Mouse (Mus musculus) ES-E14 (cell line): ENCODE results near the gene Galp. TPM values are rescaled to one million over a fixed set of nuclear protein-coding genes. Genes with fewer than 3 reads are reported as not detected.

ENCODE experiments used
- DNase-seq: peaks from one replicate; pipeline ENCODE4 v3.0.0-alpha.2; 2013; ENCODE audit warnings: low read depth, low spot score
- H3K27ac ChIP-seq: 2 replicates; pipeline ENCODE4 v1.5.1; 2012; ENCODE audit warnings: low read depth, mild to moderate bottlenecking, low read length, moderate library complexity, mixed read lengths; ENCODE audit not compliant: poor library complexity, insufficient read depth, severe bottlenecking
- H3K36me3 ChIP-seq: 2 replicates; pipeline ENCODE4 v1.6.1; 2012; ENCODE audit warnings: mild to moderate bottlenecking, low read length, moderate library complexity, mixed read lengths; ENCODE audit not compliant: control insufficient read depth, poor library complexity, insufficient read depth, severe bottlenecking
- H3K4me1 ChIP-seq, 2 experiments: fragments of 150-350 bp in 1 of 2; sonication (generic) in 1 of 2; 2 replicates each; pipeline ENCODE4 v1.6.1; 2012; ENCODE audit warnings: low read length in 2 of 2, mild to moderate bottlenecking in 1 of 2, mixed read lengths in 1 of 2; ENCODE audit not compliant: control insufficient read depth in 2 of 2, insufficient read depth in 2 of 2, poor library complexity in 1 of 2
- H3K4me3 ChIP-seq, 2 experiments: fragments of 150-350 bp in 1 of 2; sonication (generic) in 1 of 2; 2 replicates each; pipeline ENCODE4 v1.5.1; 2012; ENCODE audit warnings: low read length in 2 of 2, low read depth in 1 of 2, mild to moderate bottlenecking in 1 of 2, mixed read lengths in 1 of 2; ENCODE audit not compliant: insufficient read depth in 1 of 2, poor library complexity in 1 of 2, severe bottlenecking in 1 of 2
- H3K9ac ChIP-seq: 2 replicates; pipeline ENCODE4 v1.6.1; 2012; ENCODE audit warnings: low read depth, mild to moderate bottlenecking, low read length, mixed read lengths; ENCODE audit not compliant: poor library complexity, insufficient read depth, severe bottlenecking
- H3K9me3 ChIP-seq: fragments of 150-350 bp; sonication (generic); 2 replicates; pipeline ENCODE4 v1.6.1; 2012; ENCODE audit warnings: low read depth, mild to moderate bottlenecking, low read length; ENCODE audit not compliant: control insufficient read depth, insufficient read depth
- CHD2 ChIP-seq: IDR thresholded peaks from 2 replicates; pipeline ENCODE4 v1.6.1; 2014; ENCODE audit warnings: mild to moderate bottlenecking, low read depth, low read length, inconsistent platforms
- HCFC1 ChIP-seq: IDR thresholded peaks from 2 replicates; pipeline ENCODE4 v1.6.1; 2012; ENCODE audit warnings: low read length, inconsistent platforms, borderline replicate concordance; ENCODE audit not compliant: insufficient read depth
- MAFK ChIP-seq: IDR thresholded peaks from 2 replicates; pipeline ENCODE4 v1.6.1; 2014; ENCODE audit warnings: mild to moderate bottlenecking, low read depth, low read length, inconsistent platforms; ENCODE audit not compliant: insufficient read depth
- ZC3H11A ChIP-seq: IDR thresholded peaks from 2 replicates; pipeline ENCODE4 v1.6.1; 2012; ENCODE audit warnings: low read depth, mild to moderate bottlenecking, inconsistent platforms, low read length, borderline replicate concordance
- ZNF384 ChIP-seq: IDR thresholded peaks from 2 replicates; pipeline ENCODE4 v1.6.1; 2012; ENCODE audit warnings: low read depth, low read length, inconsistent platforms
- in situ Hi-C, 2 experiments: fragments of 600-800 bp; cut with MboI; formaldehyde crosslinking; loops; one replicate each; pipeline ENCODE4 v1.15.1; 2025; ENCODE audit warnings: low sequenced_read_pairs in 2 of 2, inconsistent platforms in 1 of 2; ENCODE audit not compliant: unreplicated experiment in 2 of 2
- total RNA-seq: library from RNA; depleted of rRNA; stranded (reverse); fragments of 300-350 nt; gene quantifications from 2 replicates; pipeline ENCODE4 v1.2.3, GENCODE M21; 2012

Galp gene
- total RNA-seq, 1 experiment, result not detected

DNA sequence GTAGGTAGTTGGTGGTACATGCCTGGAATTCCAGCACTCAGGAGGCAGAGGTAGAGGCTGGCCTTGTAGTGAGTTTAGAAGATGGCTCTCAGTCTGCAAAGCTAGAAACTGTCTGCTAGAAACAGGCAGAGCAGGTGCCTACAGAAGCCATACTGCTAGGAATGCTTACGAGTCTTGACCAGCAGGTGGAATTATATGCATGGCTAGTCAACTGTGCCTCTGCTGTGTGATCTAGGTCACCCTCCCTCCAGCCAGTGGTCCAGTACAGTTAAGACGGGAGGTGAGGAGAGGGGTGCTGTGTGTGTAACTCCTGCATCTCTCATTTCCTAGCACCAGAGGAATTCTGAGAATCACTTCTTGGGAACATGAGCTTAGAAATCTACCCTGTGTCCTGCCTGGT lies 10.1 kb upstream of the Galp start:
- Histone ChIP-seq H3K9ac (no peak overlapping the region), H3K9me3 (no peaks in the 10 kb centered on the region), H3K4me1 (no peaks in the 10 kb centered on the region), H3K36me3 (peaks cover 31% of the 10 kb centered on the region), H3K27ac (no peak overlapping the region), H3K4me3 (no peak overlapping the region)
- in situ Hi-C loops, result no loop called here
- DNase-seq, result no peak
- TF ChIP-seq ZC3H11A, result no peak
- no peak for TF ChIP-seq ZNF384
- no peak for TF ChIP-seq MAFK
- TF ChIP-seq CHD2, result no peak
- TF ChIP-seq HCFC1, result no peak

DNA sequence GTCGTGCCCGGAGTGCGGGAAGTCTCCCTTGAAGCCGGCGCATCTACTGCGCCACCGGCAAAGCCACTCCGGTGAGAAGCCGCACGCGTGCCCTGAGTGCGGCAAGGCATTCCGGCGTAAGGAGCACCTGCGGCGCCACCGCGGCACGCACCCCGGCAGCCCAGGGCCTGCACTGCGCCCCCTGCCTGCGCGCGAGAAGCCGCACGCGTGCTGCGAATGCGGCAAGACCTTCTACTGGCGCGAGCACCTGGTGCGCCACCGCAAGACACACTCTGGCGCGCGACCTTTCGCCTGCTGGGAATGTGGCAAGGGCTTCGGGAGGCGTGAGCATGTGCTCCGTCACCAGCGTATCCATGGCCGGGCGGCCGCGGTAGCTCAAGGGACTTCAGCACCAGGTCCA lies 7.3 kb upstream of the Galp start:
- Histone ChIP-seq H3K4me3 (peak overlapping the region; percentile 57 to 58), H3K9ac (peak overlapping the region; percentile 58), H3K9me3 (no peaks in the 10 kb centered on the region), H3K36me3 (peaks cover 17% of the 10 kb centered on the region), H3K4me1 (no peaks in the 10 kb centered on the region), H3K27ac (no peak overlapping the region)
- in situ Hi-C loops, result no loop called here
- no peak for DNase-seq
- TF ChIP-seq MAFK (no peak), HCFC1 (peak; percentile 45; the same call in 1 of the 2 replicates)

DNA sequence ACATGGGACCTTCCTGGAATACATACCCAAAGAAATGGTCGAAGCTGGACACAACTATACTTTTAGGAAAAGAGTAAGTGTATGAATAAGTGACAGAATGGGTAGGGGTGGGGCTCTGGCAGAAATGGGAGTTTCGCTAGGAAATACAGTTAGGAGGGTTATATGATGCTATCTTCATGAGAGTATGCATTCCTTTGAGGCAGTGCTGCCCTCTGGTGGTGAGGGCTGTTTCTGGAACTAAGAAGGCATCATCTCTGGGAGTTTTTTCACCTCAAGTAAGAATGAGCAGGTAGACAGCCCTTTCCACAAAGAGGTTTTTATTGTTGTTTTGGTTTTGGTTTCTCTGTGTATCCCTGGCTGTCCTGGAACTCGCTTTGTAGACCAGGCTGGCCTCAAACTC lies 5.5 kb upstream of the Galp start:
- peak; percentile 72 for DNase-seq
- in situ Hi-C loops, result loop anchor here in 1 of 2 experiments (10.0 kb wide), 1 partner anchor 67 kb away; no protein-coding TSS in a partner anchor
- TF ChIP-seq ZC3H11A (peak; percentile 30; the same call in 1 of the 2 replicates), ZNF384 (peak; percentile 67; the same call in 1 of the 2 replicates), CHD2 (no peak), MAFK (no peak), HCFC1 (no peak)

DNA sequence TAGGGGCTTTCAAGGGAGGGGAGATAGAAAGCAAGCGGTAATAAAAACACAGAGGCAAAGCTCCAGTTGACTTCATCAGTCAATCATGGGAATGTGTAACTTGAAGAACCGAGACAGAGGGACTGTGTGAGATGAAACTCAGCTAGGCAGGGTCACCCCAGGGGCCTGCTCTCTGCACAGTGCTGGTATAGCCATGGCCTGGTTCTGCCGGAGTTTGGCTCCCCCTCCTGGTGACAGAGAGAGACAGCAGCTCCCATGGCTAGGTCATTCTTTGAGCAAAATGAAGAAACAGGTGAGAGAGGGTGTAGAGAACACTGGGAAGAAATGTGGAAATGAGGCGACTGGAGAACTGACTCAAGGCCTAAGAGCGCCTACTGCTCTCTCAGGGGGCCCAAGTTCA lies 2.8 kb upstream of the Galp start:
- H3K36me3 ChIP-seq, result peaks cover 3% of the 10 kb centered on the region; the same call in 1 of the 2 replicates
- no peak overlapping the region for H3K27ac ChIP-seq
- H3K4me3 ChIP-seq, result no peak overlapping the region
- in situ Hi-C loops, result loop anchor here in 1 of 2 experiments (10.0 kb wide), 1 partner anchor 69 kb away; no protein-coding TSS in a partner anchor
- peak; percentile 58 for DNase-seq
- H3K9ac ChIP-seq, result no peak overlapping the region
- no peaks in the 10 kb centered on the region for H3K4me1 ChIP-seq
- TF ChIP-seq HCFC1 (no peak), ZC3H11A (0 out of 2 replicates have a peak, but pooled peaks have one; percentile 22), MAFK (no peak)
- no peaks in the 10 kb centered on the region for H3K9me3 ChIP-seq

More for the DNA sequence above, 5.5 kb upstream of the Galp start:
- Histone ChIP-seq H3K4me3 (no peak overlapping the region), H3K36me3 (peaks cover 10% of the 10 kb centered on the region; the same call in 1 of the 2 replicates), H3K4me1 (no peaks in the 10 kb centered on the region), H3K9ac (no peak overlapping the region), H3K9me3 (no peaks in the 10 kb centered on the region), H3K27ac (no peak overlapping the region)

DNA sequence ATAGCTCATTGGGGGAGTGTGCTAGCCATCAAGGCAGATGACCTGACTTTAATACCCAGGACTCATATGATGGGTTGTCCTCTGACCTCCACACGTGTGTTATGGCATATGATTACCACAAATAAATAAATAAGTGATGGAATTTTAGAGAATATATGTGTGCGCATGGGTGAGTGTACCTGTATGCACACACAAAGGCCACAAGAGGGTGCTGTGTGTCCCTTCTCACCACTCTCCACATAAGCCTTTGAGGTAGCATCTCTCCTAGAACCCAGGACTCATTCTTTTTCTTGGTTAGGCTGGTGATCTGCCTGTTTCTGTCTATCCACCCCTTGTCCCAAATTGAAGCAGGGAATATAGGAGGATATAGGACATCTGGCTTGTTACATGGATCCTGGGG lies 1.1 kb upstream of the Galp start:
- in situ Hi-C loops, result loop anchor here in 1 of 2 experiments (10.0 kb wide), 1 partner anchor 71 kb away; no protein-coding TSS in a partner anchor
- DNase-seq, result no peak
- Histone ChIP-seq H3K9ac (no peak overlapping the region), H3K4me3 (no peak overlapping the region), H3K36me3 (no peaks in the 10 kb centered on the region), H3K9me3 (no peaks in the 10 kb centered on the region), H3K27ac (no peak overlapping the region), H3K4me1 (no peaks in the 10 kb centered on the region)
- TF ChIP-seq CHD2 (no peak), ZC3H11A (peak; percentile 48; the same call in 1 of the 2 replicates), ZNF384 (no peak)
